Mouse (Mus musculus) B cell, adult 67 days (primary cell): ENCODE measurements around the gene Mia. TPM values are rescaled to one million over a fixed set of nuclear protein-coding genes. Genes with fewer than 3 reads are reported as not detected.

ENCODE experiments used
- total RNA-seq, 2 experiments: library from RNA; stranded (reverse); gene quantifications; 4 replicates each; pipeline ENCODE4 v1.2.4; 2023

The Mia gene
- total RNA-seq, result not detected

DNA sequence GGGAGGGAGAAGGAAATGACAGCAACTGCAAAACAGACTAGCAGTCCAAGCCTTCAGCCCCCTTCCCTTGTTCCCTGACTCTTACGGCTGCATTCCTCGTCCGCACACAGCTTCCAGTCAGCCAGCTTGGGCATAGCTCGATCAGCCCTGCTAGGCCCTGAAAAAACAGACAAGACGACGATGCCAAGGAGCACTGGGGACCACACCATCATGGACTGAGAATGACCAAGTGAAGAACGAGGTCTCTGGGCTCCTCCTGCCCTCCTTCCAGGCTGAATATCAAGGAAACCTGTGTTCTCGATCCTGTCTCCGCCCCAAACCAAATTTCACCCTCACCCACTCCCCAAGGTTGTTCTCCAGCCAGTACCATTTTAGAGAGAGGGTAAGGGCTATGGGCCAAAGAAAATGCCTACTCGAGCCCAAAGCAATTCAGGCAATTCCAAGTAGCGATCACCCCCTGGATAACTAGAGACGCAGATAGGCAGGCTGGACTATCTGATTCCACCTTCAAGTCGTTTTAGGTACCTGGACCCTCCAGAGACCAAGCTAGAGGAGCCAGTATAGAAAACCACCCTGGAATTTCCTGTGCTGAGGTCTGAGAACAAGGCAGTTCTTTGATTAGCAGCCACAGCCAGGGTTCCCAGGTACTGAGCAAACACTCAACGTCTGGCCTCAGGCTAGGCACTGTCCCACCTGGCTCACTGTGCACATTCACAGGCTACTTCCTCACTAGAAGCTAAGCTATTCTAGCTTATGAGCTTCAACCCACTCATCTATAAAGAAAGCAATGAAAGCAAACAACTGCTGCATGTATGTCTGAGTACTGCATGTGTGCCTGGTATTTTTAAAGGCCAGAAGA is at the start of gene Mia, which contains the start of gene Gm21983:
TSS of gene Mia (minus strand) at position 321 of the 859 bp plus-strand sequence.
TSS of gene Gm21983 (minus strand) at position 250 of the 859 bp plus-strand sequence.

DNA sequence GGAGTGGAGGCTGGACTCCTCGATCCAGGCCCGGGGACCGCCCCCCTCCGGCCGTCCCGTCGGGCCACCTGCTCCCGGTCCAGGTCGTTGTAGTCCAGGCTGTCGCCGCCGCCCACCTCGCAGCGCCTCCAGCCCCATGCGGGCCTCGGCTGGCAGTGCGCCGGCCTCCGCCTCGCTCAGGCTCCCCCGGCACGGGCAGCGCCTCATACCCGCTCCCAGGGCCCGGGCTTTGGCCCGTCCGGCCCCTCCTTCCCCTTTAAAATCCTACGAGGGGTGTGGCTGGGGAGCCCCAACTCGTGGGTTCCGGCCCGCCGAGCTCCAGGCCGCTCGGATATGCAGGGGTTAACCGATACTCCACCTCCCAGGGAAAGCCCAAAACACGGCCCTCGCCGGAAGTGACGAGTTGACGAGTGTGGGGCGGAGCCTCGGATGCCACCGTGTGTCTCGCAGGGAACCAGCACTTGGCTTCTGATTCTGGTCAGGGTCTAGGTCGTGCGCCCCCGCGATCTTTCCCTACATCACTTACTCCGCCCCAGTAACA is 47.4 kb upstream of the Mia start, which contains the start of gene Itpkc:
TSS of gene Itpkc (minus strand) at position 381 of the 541 bp plus-strand sequence.

DNA sequence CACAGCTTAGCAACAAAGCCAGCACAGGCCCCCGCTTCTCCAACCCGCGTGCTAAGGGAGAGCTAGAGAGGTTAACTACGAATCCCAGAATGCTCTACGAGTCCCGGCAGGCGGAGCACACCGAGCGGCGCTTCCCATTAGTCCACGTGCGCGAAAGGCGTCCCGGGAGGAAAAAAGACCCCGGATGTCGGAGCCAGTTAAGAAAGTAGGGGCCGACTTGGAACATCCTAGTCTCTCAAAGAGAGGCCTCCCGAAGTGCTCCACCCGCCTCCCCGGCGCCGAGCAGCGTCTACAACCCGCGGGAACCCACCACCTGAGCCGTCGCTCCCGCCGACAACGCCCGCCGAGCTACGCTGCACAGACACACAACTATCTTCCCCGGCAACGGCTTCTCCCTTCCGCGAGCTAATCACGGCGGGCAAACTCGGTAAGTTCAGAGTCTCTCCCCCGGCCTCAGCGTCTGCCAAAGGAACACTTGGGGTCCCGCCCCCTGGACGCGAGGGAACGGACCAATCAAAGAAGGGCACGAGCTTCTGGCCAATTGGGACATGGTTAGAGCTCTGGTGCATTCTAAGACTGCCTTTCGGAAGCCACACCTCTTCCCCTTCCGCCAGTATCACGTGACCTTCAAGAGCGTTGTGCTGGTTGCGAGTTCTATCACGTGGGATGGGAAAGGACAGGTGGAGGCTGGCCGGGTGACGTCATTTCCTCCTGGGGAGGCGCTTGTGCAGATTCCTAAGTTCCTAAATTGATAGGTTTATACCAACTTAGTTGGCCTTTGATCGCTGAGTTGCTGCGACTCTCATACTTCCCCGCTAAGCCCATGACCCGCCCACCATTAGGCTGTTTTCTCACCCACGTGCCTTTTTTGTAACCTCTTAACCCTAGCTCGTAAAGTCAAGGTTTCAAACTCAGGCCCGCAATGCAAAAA is 15.0 kb upstream of the Mia start, which contains the start of the genes BC024978 and Snrpa:
TSS of gene BC024978 (plus strand) at position 101 of the 931 bp plus-strand sequence.
TSS of gene Snrpa (minus strand) at position 591 of the 931 bp plus-strand sequence.

GRCm38 (mm10) chr7:27178324-27179216 is 2.4 kb downstream of the Mia start, which contains the start of gene Rab4b:
TSS of gene Rab4b (minus strand) at chr7:27178896.

DNA sequence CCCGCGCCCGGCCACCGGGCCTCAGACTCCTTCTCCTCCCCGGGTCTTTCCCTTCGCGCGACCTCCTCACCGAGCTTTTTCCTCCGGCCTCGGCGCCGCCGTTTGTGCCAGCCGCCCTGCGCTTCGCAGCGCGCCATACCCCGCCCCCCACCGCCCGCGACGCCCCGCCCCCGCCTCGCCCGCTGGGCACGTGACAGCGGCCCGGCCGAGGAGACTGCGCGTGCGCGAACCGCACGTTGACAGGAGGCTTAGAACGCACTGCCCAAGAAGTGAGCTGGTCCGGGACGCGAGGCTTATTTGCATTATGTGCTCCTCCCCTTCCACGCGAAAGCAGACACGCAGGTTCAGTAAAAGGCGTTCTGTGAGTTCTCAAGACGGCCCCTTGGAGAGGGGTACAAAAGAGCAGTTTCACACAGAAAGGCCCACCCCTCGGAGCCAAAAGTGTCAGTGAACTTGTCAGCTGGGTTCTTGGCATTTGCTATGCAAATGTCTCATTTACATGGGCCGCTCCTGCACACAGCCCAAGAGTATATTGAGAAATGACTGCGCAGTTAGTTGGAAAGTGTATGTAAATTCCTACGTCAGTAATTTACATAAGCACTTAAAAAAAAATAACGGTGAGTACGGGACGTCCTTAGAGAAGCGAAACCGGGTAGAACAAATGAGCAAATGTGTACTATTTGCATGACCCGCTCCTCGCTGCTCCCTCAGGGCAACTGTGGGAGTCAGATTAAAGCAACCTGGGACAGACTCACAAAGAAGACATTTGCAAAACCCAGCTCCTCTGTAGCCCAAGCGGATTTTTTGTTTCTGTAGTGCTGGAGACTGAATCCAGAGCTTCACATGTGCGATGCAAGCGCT is 14.1 kb downstream of the Mia start, which contains the start of gene Egln2:
TSS of gene Egln2 (minus strand) at position 189 of the 861 bp plus-strand sequence.

GRCm38 (mm10) chr7:27153205-27153764 is 27.7 kb downstream of the Mia start, which contains the start of gene Cyp2t4:
TSS of gene Cyp2t4 (plus strand) at chr7:27153714.

Other genes starting within 250 kb of the Mia start
- not detected for gene Cyp2a22, start 241.8 kb downstream of the Mia start, total RNA-seq
- not detected for gene Cyp2a12, start 152.1 kb downstream of the Mia start, total RNA-seq
- not detected for gene Cyp2f2, start 61.2 kb downstream of the Mia start, total RNA-seq
- gene Cyp2t4, start 27.4 kb downstream of the Mia start, total RNA-seq, result not detected
- gene Egln2, start 14.4 kb downstream of the Mia start, total RNA-seq, result 100 to 1,000 TPM; 176 to 183 TPM
- 100 to 1,000 TPM; 173 to 179 TPM for gene Rab4b, start 2.3 kb downstream of the Mia start, total RNA-seq
- gene Gm21983, start 71 bp downstream of the Mia start, total RNA-seq, result not detected
- gene BC024978, start 14.6 kb upstream of the Mia start, total RNA-seq, result 10 to 100 TPM; 15.1 to 15.3 TPM
- gene Snrpa, start 15.1 kb upstream of the Mia start, total RNA-seq, result 100 to 1,000 TPM in 1 of 2 experiments, 10 to 100 TPM in 1; 97.9 to 109 TPM
- 10 to 100 TPM; 14.2 to 18.6 TPM for gene Itpkc, start 47.5 kb upstream of the Mia start, total RNA-seq
- 10 to 100 TPM; 24.5 to 31.5 TPM for gene Coq8b, start 51.9 kb upstream of the Mia start, total RNA-seq
- gene Numbl, start 77.3 kb upstream of the Mia start, total RNA-seq, result 1 to 10 TPM; 1.5 to 1.9 TPM
- 1 to 10 TPM; 1.3 to 2.4 TPM for gene Ltbp4, start 156.5 kb upstream of the Mia start, total RNA-seq
- 100 to 1,000 TPM in 1 of 2 experiments, 10 to 100 TPM in 1; 98.2 to 102 TPM for gene Shkbp1, start 174.9 kb upstream of the Mia start, total RNA-seq
- gene Gm20479, start 176.3 kb upstream of the Mia start, total RNA-seq, result 1 to 10 TPM in 1 of 2 experiments, not detected in 1; 5.0 TPM